Mouse (Mus musculus) gastrocnemius, postnatal 14 days (tissue): Measurements from ENCODE around the gene Dennd1a. TPM values are rescaled to one million over a fixed set of nuclear protein-coding genes. Genes with fewer than 3 reads are reported as not detected.

Experiments
- DNase-seq: peaks from one replicate; pipeline ENCODE4 v3.0.0; 2021; ENCODE audit warnings: mixed read lengths
- intact Hi-C: fragments of 180-260 bp; cut with DNase I; formaldehyde crosslinking; loops from one replicate; pipeline ENCODE4 v1.15.1; 2025; ENCODE audit warnings: low total_unique reads
- total RNA-seq, 2 experiments: library from RNA; stranded (reverse); gene quantifications; 2 replicates each; pipeline ENCODE4 v1.2.3; 2021

The Dennd1a gene
- total RNA-seq, 2 experiments from 2014 or later, result 17.5 to 20.4 TPM

GRCm38 (mm10) chr2:37799137-37799536, 488.1 kb downstream of the Dennd1a start:
- intact Hi-C loops, result no loop called here
- no peak for DNase-seq

DNA sequence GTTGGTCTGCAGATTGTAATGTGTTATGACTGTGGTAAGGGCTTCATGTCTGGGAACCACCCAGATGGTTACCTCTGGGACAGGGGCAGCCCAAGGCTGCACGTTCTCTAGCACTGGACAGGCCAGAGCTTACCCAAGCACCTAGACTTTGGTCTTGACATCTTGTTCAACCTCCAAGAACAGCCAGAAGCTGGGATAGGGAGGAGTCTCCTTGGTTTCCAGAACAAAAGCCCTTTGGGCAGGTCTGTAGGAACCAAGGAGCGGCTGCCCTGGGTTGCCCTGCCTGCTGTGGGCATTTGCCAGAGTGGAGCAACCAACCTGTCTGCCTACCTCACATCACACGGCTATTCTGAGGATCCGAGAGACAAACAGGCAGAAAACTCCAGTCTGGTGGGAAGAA, 490.1 kb downstream of the Dennd1a start:
- no peak for DNase-seq
- intact Hi-C loops, result no loop called here

- intact Hi-C loops, result no loop called here
- no peak for DNase-seq
Measured at GRCm38 (mm10) chr2:37796021-37796420, 491.2 kb downstream of the Dennd1a start.

DNA sequence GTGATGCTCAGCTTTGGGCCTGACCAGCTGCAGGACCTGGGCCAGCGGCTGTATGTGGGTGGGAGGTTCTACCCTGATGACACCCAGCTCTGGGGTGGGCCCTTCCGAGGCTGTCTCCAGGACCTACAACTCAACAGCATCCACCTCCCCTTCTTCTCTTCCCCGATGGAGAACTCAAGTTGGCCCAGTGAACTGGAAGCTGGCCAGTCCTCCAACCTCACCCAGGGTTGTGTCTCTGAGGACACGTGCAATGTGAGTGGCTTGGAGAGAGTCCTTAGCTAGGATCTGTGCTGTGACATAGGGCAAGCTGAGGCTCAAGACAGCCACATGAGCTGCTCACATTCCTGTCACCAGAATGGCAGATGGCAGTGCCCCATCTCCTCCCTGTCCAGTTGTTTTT, 495.9 kb downstream of the Dennd1a start:
- no peak for DNase-seq
- intact Hi-C loops, result no loop called here

- DNase-seq, result no peak
- intact Hi-C loops, result no loop called here
Measured at GRCm38 (mm10) chr2:37790738-37791137, 496.5 kb downstream of the Dennd1a start.

DNA sequence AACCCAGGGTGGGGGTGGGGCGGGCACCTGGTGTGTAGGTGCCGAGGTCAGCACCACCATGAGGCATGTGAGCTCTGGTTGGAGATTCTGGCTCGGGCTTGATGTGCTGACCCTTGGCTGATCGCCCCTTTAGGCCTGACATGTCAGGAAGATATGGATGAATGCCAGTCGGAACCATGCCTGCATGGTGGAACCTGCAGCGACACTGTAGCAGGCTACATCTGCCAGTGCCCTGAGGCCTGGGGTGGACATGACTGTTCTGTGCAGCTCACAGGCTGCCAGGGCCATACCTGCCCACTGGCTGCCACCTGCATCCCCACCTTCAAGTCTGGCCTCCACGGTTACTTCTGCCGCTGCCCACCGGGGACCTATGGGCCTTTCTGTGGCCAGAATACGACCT, 497.2 kb downstream of the Dennd1a start:
- intact Hi-C loops, result no loop called here
- no peak for DNase-seq

DNA sequence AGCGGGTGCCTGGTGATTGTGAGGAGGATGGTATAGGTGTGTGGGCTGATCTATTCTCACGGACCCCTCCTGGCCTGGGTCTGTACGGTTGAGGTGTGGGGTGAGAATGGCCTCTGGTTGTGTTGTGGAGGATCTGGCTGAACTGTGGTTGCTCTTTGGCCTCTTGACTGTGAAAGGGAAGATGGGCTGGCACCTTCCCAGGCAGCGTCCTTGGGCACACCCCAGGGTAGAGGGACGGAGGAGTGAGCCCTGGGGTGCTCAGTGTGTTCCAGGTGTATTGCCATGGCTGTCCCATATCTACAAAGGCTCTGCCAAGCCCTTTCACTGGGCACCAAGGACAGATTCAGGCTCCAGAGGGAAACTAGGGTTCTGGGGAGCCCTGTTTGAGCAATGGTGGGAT, 498.2 kb downstream of the Dennd1a start:
- DNase-seq, result no peak
- intact Hi-C loops, result no loop called here

GRCm38 (mm10) chr2:37788176-37788962, 498.8 kb downstream of the Dennd1a start:
- intact Hi-C loops, result no loop called here

GRCm38 (mm10) chr2:37786461-37786860, 500.7 kb downstream of the Dennd1a start:
- no peak for DNase-seq
- intact Hi-C loops, result no loop called here

More at GRCm38 (mm10) chr2:37788176-37788962, 498.8 kb downstream of the Dennd1a start:
- no peak for DNase-seq

GRCm38 (mm10) chr2:37784473-37784872, 502.7 kb downstream of the Dennd1a start:
- DNase-seq, result no peak
- intact Hi-C loops, result no loop called here

GRCm38 (mm10) chr2:37782002-37782401, 505.2 kb downstream of the Dennd1a start:
- intact Hi-C loops, result no loop called here
- no peak for DNase-seq

DNA sequence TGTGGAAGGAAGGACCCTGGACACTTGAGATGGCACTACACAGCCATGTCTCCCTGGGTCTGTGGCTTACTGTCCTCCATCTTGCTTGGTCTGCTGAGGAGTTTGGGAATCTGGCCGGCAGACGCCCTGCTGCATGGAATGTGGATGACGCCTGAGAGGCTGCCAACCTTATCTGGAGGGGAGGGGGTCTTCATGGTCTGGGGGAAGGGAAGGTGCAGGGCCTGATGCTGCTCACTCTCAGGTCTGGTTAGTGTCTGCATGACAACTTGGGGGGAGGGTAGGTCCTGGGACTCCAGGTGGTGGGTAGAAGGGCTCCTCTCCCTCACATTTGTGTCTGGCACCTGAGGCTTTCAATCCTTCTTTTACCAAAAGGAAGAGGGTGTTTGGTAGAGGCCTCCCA, 505.8 kb downstream of the Dennd1a start:
- intact Hi-C loops, result no loop called here
- no peak for DNase-seq

DNA sequence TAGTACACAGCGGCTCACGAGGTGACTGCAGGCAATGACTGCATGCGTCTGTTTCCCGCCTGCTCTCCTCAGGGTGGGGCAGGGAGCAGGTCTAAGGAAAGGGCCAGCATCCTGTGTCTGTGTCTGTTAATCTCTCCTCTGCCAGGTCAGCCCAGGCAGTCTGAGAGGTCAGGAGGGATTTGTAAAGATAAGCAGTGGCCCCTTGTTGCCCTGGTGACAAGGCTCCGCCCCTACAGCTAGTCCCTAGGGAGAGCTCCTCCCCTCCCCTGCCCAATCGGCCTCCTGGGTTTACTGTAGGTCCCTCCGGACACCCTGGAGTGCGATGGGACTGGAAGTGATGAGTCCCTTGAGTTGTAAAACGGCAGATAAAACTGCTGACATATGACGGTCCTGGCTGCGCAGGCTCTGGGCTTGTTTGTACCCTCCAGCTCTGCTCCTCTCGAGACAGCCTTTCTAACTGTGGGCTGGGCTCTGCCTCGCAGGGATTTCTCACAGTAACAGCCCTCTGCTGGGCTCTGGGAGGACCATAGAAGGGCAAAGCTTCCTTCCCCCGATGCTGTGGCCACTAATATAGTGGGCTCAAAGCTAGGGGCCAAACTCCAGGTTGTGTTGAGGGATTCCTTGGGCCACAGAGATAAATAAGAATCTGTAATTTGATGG, 506.8 kb downstream of the Dennd1a start:
- DNase-seq, result no peak
- intact Hi-C loops, result no loop called here

GRCm38 (mm10) chr2:37777958-37778720, 509.1 kb downstream of the Dennd1a start:
- no peak for DNase-seq
- intact Hi-C loops, result no loop called here

DNA sequence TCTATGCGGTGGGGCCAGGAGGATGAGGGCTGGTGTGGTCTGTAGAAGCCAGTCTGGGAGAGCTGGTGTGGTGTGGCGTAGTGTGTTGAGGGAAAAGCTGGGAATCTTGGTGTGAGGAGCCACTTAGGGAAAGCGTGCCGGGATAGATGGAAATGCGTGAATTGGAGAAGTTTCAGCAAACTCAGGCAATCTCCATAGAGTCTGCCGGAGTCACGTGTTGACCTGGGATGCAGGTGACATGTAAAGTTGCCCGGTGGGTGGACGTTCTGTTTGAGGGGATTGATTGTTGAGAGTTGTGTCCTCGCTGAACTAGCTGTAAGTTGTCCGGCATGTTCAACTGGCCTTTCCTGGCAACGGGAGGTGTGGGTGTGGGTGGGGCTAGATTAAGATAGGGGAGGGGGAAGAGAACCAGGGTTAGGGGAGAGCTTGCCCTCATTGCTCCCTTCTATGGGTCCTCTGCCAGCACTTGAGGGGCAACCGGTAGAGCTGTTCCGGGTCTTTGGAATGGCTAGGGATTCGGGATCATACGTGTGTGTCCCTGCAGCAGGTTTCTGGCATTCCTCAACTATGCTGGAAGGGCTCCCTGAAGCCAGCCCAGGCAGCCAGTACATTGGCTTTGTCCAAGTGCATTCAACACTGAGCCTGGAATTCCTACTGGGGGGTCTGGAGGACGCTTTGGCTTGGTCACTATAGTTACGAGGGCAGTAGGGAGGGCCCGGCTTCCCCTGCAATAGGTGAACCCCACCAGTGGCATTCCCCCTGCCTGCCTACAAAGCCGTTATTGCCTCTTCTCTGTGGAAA, 510.4 kb downstream of the Dennd1a start:
- no peak for DNase-seq
- intact Hi-C loops, result no loop called here

GRCm38 (mm10) chr2:37776016-37776415, 511.2 kb downstream of the Dennd1a start, which contains the start of gene Crb2:
Crb2 (plus strand) TSS chr2:37776249.
- intact Hi-C loops, result no loop called here
- no peak for DNase-seq

GRCm38 (mm10) chr2:37774571-37774970, 512.6 kb downstream of the Dennd1a start:
- DNase-seq, result no peak
- intact Hi-C loops, result loop anchor here (5.0 kb wide), 1 partner anchor 72 kb away; the partner anchor contains the start of gene Strbp

GRCm38 (mm10) chr2:37771618-37772285, 515.4 kb downstream of the Dennd1a start:
- DNase-seq, result peak; percentile 76
- intact Hi-C loops, result loop anchor here (5.0 kb wide), 1 partner anchor 69 kb away; the partner anchor contains the start of gene Strbp

- intact Hi-C loops, result loop anchor here (5.0 to 10.0 kb wide), 2 partner anchors 67 to 195 kb away; partner anchors contain the start of gene Strbp
- no peak for DNase-seq
Measured at GRCm38 (mm10) chr2:37769793-37770192, 517.4 kb downstream of the Dennd1a start.
